Mouse (Mus musculus) liver, postnatal 0 days (tissue): ENCODE data around the gene Lcorl.

ENCODE experiments used
- CTCF ChIP-seq: sonication (generic); IDR thresholded peaks from 2 replicates; pipeline ENCODE4 v1.5.1; 2016; ENCODE audit warnings: antibody characterized with exemption, low read depth
- EP300 ChIP-seq: IDR thresholded peaks from 2 replicates; pipeline ENCODE4 v1.6.1; 2016; ENCODE audit warnings: antibody characterized with exemption, low read depth, mild to moderate bottlenecking

DNA sequence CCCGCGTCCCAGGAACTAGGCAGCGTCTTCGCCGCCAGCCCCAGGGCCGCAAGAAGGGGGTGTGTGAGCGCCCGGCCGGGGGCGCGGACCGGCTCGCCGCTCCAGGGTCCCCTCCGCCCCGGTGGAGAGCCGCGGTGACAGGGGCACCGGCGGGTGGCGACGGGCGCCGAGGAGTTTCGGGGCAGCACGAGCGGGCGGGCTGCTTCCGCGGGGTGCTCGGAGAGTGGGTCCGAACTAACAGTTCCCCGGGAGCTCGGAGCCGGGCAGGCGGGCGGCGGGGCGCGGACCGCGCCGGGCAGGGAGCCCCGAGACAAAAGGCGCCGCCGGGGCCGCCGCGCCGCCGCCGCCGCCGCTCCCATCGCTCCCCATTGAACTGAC, 550 bp downstream of the Lcorl start:
- TF ChIP-seq CTCF: no peak
- no peak for TF ChIP-seq EP300
